Mouse (Mus musculus) midbrain, embryonic 15.5 days (tissue): ENCODE measurements around the gene Aph1a. TPM values are rescaled to one million over a fixed set of nuclear protein-coding genes. Genes with fewer than 3 reads are reported as not detected.
A peak's percentile ranks its signal among the peaks of the same experiment; 100 is the strongest.
"Not testable (repeated sequence)": the region's sequence is repeated elsewhere in the genome, so short reads cannot be mapped to it uniquely, and the experiment has no call there.

ENCODE experiments used
- ATAC-seq: fragments of 200-750 bp; cut with Nextera tagmentation; replicated peaks from 2 replicates; pipeline ENCODE4 v1.8.0; 2017; ENCODE audit warnings: moderate TSS enrichment
- H3K27ac ChIP-seq: fragments of 300-500 bp; sonication (generic); 2 replicates; pipeline ENCODE4 v1.5.1; 2015; ENCODE audit warnings: mild to moderate bottlenecking, inconsistent platforms
- H3K27me3 ChIP-seq: fragments of 300-500 bp; sonication (generic); replicated peaks from 2 replicates; pipeline ENCODE4 v1.6.1; 2015; ENCODE audit warnings: inconsistent platforms
- H3K36me3 ChIP-seq: fragments of 300-500 bp; sonication (generic); replicated peaks from 2 replicates; pipeline ENCODE4 v1.6.1; 2015; ENCODE audit warnings: inconsistent platforms
- H3K4me1 ChIP-seq: fragments of 300-500 bp; sonication (generic); 2 replicates; pipeline ENCODE4 v1.6.1; 2015; ENCODE audit warnings: inconsistent platforms
- H3K4me2 ChIP-seq: fragments of 300-500 bp; sonication (generic); 2 replicates; pipeline ENCODE4 v1.6.1; 2015; ENCODE audit warnings: inconsistent platforms, mild to moderate bottlenecking, moderate library complexity
- H3K4me3 ChIP-seq: fragments of 300-500 bp; sonication (generic); 2 replicates; pipeline ENCODE4 v1.5.1; 2015; ENCODE audit warnings: mild to moderate bottlenecking, inconsistent platforms
- H3K9ac ChIP-seq: fragments of 300-500 bp; sonication (generic); 2 replicates; pipeline ENCODE4 v1.6.1; 2015; ENCODE audit warnings: mild to moderate bottlenecking, inconsistent platforms
- H3K9me3 ChIP-seq: fragments of 300-500 bp; sonication (generic); 2 replicates; pipeline ENCODE4 v1.6.1; 2016; ENCODE audit warnings: inconsistent platforms
- WGBS: fragments of 180-500 bp; shearing (Covaris S2); methylation state at CpG from one replicate; pipeline ENCODE4 v1.1.7; 2015; ENCODE audit warnings: mixed read lengths; 5-methylcytosine and 5-hydroxymethylcytosine counted together
- polyA plus RNA-seq: library from polyadenylated mRNA; unstranded; fragments of >200 nt; fragmentation: Nextera tagmentation; extraction: Ambion mirVana; gene quantifications from 2 replicates; pipeline ENCODE4 v1.2.1, GENCODE M21; 2015

Gene Aph1a
- polyA plus RNA-seq, 1 experiment from 2014 or later: 36.1 TPM

- Histone ChIP-seq H3K27ac (no peak within 1 kb of the TSS), H3K4me2 (peak within 1 kb of the TSS; percentile 58), H3K36me3 (no peaks in the 10 kb centered on the region), H3K27me3 (peaks cover 16% of the 10 kb centered on the region; the same call in 1 of the 2 replicates), H3K9ac (peak within 1 kb of the TSS; percentile 9; the same call in 1 of the 2 replicates), H3K4me1 (peaks cover 34% of the 10 kb centered on the region), H3K9me3 (no peaks in the 10 kb centered on the region), H3K4me3 (peak within 1 kb of the TSS; percentile 28)
- peak; percentile 29 for ATAC-seq
- 1% methylated on average over 15 of the region's 15 CpGs for WGBS
Measured at GRCm38 (mm10) chr3:95904568-95904967, 10.8 kb downstream of the Aph1a start, which contains the start of gene Car14. Car14 (minus strand) TSS chr3:95904691.

GRCm38 (mm10) chr3:95905146-95905939, 11.6 kb downstream of the Aph1a start:
- peak overlapping the region; percentile 9; the same call in 1 of the 2 replicates for H3K9ac ChIP-seq
- H3K27me3 ChIP-seq: peaks cover 16% of the 10 kb centered on the region; the same call in 1 of the 2 replicates
- no peaks in the 10 kb centered on the region for H3K36me3 ChIP-seq
- no peak overlapping the region for H3K27ac ChIP-seq
- ATAC-seq: peak; percentile 55
- H3K9me3 ChIP-seq: no peaks in the 10 kb centered on the region
- peaks cover 34% of the 10 kb centered on the region for H3K4me1 ChIP-seq
- H3K4me3 ChIP-seq: peak overlapping the region; percentile 28
- WGBS: 0% methylated on average over 18 of the region's 18 CpGs
- peak overlapping the region; percentile 58 for H3K4me2 ChIP-seq

GRCm38 (mm10) chr3:95905940-95906492, 12.2 kb downstream of the Aph1a start:
- H3K27me3 ChIP-seq: peaks cover 16% of the 10 kb centered on the region; the same call in 1 of the 2 replicates
- H3K27ac ChIP-seq: no peak overlapping the region
- H3K4me1 ChIP-seq: peaks cover 34% of the 10 kb centered on the region
- no peaks in the 10 kb centered on the region for H3K36me3 ChIP-seq
- H3K9ac ChIP-seq: no peak overlapping the region
- H3K9me3 ChIP-seq: no peaks in the 10 kb centered on the region
- H3K4me2 ChIP-seq: peak overlapping the region; percentile 58
- whole genome bisulfite sequencing: under 1% methylated on average over 12 of the region's 12 CpGs
- ATAC-seq: no peak
- peak overlapping the region; percentile 28 for H3K4me3 ChIP-seq

- Histone ChIP-seq H3K4me3 (no peak overlapping the region), H3K9me3 (no peaks in the 10 kb centered on the region), H3K9ac (no peak overlapping the region), H3K4me1 (peaks cover 34% of the 10 kb centered on the region), H3K27ac (no peak overlapping the region), H3K36me3 (no peaks in the 10 kb centered on the region), H3K4me2 (peak overlapping the region; percentile 58), H3K27me3 (peaks cover 16% of the 10 kb centered on the region; the same call in 1 of the 2 replicates)
- WGBS: under 1% methylated on average over 12 of the region's 12 CpGs
- no peak for ATAC-seq
Measured at GRCm38 (mm10) chr3:95906860-95907259, 13.1 kb downstream of the Aph1a start.

GRCm38 (mm10) chr3:95907613-95908012, 13.8 kb downstream of the Aph1a start:
- 39% methylated on average over 4 of the region's 4 CpGs for WGBS
- no peaks in the 10 kb centered on the region for H3K9me3 ChIP-seq

GRCm38 (mm10) chr3:95914706-95915105, 20.9 kb downstream of the Aph1a start:
- Histone ChIP-seq H3K9me3 (no peaks in the 10 kb centered on the region), H3K36me3 (no peaks in the 10 kb centered on the region), H3K9ac (no peak overlapping the region), H3K27me3 (no peaks in the 10 kb centered on the region), H3K4me2 (no peak overlapping the region), H3K4me1 (no peaks in the 10 kb centered on the region), H3K27ac (no peak overlapping the region), H3K4me3 (no peak overlapping the region)
- WGBS: 93% methylated on average over 4 of the region's 4 CpGs
- ATAC-seq: no peak

More at GRCm38 (mm10) chr3:95907613-95908012, 13.8 kb downstream of the Aph1a start:
- no peaks in the 10 kb centered on the region for H3K36me3 ChIP-seq
- H3K9ac ChIP-seq: no peak overlapping the region
- no peak for ATAC-seq
- H3K4me2 ChIP-seq: no peak overlapping the region
- H3K27me3 ChIP-seq: peaks cover 16% of the 10 kb centered on the region; the same call in 1 of the 2 replicates
- no peak overlapping the region for H3K27ac ChIP-seq
- no peak overlapping the region for H3K4me3 ChIP-seq
- H3K4me1 ChIP-seq: peaks cover 34% of the 10 kb centered on the region

DNA sequence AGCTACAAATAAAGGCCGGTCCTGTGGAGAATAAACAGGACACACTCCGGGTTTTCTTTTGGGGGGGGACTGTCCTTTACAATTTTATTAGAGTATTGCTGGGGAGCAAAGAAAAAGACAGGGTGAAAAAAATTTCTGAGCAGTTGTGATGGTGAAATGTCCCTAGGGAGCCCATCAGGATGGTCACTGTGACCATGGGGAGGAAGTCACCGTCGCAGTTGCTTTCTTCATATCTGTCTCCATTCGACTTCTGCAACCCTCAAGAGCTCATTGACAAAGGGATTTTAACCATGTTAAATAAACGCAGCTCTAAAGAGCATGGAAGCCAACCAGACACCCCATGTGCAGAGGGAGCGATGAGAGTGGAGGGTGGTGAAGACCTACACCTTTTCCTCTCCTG, 23.0 kb downstream of the Aph1a start:
- H3K4me1 ChIP-seq: no peaks in the 10 kb centered on the region
- no peaks in the 10 kb centered on the region for H3K36me3 ChIP-seq
- H3K27ac ChIP-seq: no peak overlapping the region
- 80% methylated on average over 7 of the region's 7 CpGs for WGBS
- no peaks in the 10 kb centered on the region for H3K9me3 ChIP-seq
- no peak overlapping the region for H3K4me3 ChIP-seq
- H3K9ac ChIP-seq: no peak overlapping the region
- H3K27me3 ChIP-seq: no peaks in the 10 kb centered on the region
- H3K4me2 ChIP-seq: no peak overlapping the region
- no peak for ATAC-seq

DNA sequence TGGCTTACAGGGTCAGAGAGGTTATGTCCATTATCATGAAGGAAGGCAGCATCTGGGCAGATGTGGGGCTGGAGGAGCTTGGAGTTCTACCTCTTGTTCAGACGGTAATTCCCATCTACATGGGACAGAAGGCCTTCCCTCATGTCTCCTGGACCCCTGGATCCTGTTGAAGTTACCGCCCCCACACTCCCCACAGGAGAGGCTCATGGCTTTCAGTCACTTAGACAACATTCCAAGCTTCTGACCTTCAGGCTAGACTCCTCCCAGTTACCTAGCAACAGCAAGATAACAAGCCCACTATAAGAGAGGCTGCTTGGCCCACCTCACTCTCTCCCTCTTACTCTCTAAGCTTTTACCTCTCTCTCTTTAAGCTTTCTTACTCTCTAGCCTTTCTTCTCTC, 26.8 kb downstream of the Aph1a start:
- not testable (repeated sequence) for ATAC-seq, H3K9ac ChIP-seq, H3K9me3 ChIP-seq, H3K4me1 ChIP-seq, H3K4me2 ChIP-seq, H3K27me3 ChIP-seq, H3K36me3 ChIP-seq, H3K27ac ChIP-seq, H3K4me3 ChIP-seq
- 54% methylated on average over 2 of the region's 2 CpGs for WGBS

GRCm38 (mm10) chr3:95923429-95923828, 29.7 kb downstream of the Aph1a start:
- not testable (repeated sequence) for H3K9me3 ChIP-seq, H3K4me1 ChIP-seq, ATAC-seq, H3K36me3 ChIP-seq, H3K9ac ChIP-seq, H3K4me2 ChIP-seq, H3K27me3 ChIP-seq, H3K4me3 ChIP-seq, H3K27ac ChIP-seq
- WGBS: 89% methylated on average over 7 of the region's 7 CpGs

- Histone ChIP-seq H3K4me1 (peaks cover 4% of the 10 kb centered on the region; the same call in 1 of the 2 replicates), H3K9me3 (no peaks in the 10 kb centered on the region), H3K27ac (no peak overlapping the region), H3K9ac (no peak overlapping the region), H3K4me2 (no peak overlapping the region), H3K36me3 (no peaks in the 10 kb centered on the region), H3K4me3 (no peak overlapping the region), H3K27me3 (no peaks in the 10 kb centered on the region)
- WGBS: 81% methylated on average over 4 of the region's 4 CpGs
- ATAC-seq: no peak
Measured at GRCm38 (mm10) chr3:95924185-95924584, 30.4 kb downstream of the Aph1a start.

- H3K27ac ChIP-seq: no peak overlapping the region
- WGBS: 86% methylated on average over 5 of the region's 5 CpGs
- peaks cover 4% of the 10 kb centered on the region; the same call in 1 of the 2 replicates for H3K4me1 ChIP-seq
- H3K36me3 ChIP-seq: no peaks in the 10 kb centered on the region
- no peaks in the 10 kb centered on the region for H3K9me3 ChIP-seq
- H3K27me3 ChIP-seq: no peaks in the 10 kb centered on the region
- no peak overlapping the region for H3K4me3 ChIP-seq
- no peak overlapping the region for H3K9ac ChIP-seq
- no peak for ATAC-seq
- H3K4me2 ChIP-seq: no peak overlapping the region
Measured at GRCm38 (mm10) chr3:95925087-95925486, 31.3 kb downstream of the Aph1a start.

- H3K27ac ChIP-seq: peak overlapping the region; percentile 62
Measured at GRCm38 (mm10) chr3:95928261-95928657, 34.5 kb downstream of the Aph1a start.

More at GRCm38 (mm10) chr3:95928261-95928657, 34.5 kb downstream of the Aph1a start:
- Histone ChIP-seq H3K36me3 (no peaks in the 10 kb centered on the region), H3K9ac (peak overlapping the region; percentile 20; the same call in 1 of the 2 replicates), H3K4me3 (peak overlapping the region; percentile 77), H3K9me3 (no peaks in the 10 kb centered on the region), H3K27me3 (no peaks in the 10 kb centered on the region), H3K4me2 (peak overlapping the region; percentile 55), H3K4me1 (peaks cover 12% of the 10 kb centered on the region)
- ATAC-seq: no peak
- WGBS: 72% methylated on average over 6 of the region's 6 CpGs
